Mouse (Mus musculus) cerebellum, adult 9-11 months (tissue): ENCODE measurements around the gene Zdhhc21.

Source experiments
- DNase-seq: peaks from one replicate; pipeline ENCODE4 v3.0.0; 2022

The Zdhhc21 gene

DNA sequence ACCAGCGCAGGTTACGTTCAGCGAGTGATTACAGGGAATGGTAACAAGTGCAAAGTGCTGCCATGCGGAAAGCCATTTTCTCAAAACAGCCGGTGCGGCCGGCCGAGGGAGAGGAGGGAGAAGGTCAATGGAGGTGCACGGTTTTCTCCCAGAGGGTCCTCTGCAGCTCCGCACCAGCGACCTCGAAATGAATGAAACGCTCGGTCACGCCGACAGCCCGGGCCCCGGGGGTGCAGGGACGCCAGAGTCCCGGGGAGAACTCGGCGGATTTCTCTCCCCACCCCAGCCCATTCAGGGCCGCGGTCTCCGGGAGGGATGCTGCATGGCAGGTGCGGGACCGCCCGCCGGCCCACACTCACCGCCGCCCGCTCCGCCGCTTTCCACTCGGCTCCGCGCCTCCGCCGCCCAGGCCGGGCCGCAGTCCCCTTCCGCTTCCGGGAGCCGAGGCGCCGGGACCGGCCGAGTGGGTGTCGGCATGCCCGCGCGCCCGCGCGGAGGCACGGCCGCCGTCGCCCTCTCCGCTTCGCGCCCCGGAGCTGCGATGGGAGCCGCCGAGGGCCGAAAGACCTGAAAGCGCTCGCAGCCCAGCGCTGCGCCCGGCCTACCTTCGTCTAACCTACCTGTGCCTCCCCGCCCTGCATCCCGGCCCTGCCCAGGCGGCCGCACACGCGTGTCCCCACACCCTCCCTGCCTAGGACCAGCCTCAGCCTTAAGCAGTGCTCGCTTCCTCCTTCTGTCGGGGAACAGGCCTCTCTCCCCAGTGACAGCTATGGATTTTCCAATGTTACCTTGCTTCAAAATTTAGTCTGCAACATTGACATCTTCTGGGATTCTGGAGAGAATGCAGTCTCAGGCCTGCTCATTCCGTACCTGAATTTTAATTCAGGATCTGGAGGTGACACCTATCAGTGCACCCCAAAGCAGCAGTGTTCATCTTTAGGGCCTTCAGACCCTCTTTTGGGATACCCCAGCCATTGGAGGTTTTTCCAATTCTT is at the start of gene Zdhhc21:
Zdhhc21 (minus strand) TSS at position 828 of the 995 bp plus-strand sequence.
- peak; percentile 90 for DNase-seq

DNA sequence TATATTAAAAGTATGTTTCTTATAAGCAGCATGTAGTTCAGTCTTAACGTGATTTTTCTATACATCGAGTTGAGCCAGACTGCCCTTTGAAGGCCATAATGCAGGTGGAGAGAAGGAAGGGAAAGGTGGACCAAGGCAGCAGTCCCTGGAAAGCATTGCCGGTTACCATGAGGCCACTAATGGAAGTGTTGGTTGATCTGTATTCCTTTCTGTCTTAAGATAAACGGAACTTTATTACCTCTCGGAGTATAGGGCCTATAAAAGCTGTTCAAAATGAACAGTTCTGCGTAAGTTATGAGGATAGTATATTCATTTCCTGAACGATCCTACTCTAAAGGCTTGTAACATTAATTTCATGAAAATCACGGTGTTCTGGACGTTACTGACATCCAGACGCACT is 35.5 kb upstream of the Zdhhc21 start:
- DNase-seq: no peak

DNA sequence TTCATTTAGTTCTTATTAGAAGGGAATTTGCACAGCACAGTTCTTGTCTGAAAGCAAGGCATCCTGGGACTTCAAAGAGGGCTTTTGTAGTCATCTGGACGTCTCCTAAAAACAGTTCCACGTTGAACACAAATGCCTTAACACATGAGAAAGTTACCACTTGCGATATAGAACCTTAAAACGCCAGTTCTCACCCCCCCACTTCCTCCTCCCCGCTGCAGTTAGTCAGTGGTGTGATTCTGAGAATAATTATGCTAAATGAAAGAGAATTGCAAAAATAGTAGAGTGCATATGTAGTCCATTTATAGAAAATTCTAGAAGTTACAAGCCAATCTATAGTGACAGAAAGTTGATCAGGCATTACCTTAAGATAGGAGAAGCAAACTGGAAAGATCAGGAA is 32.5 kb upstream of the Zdhhc21 start:
- no peak for DNase-seq

DNA sequence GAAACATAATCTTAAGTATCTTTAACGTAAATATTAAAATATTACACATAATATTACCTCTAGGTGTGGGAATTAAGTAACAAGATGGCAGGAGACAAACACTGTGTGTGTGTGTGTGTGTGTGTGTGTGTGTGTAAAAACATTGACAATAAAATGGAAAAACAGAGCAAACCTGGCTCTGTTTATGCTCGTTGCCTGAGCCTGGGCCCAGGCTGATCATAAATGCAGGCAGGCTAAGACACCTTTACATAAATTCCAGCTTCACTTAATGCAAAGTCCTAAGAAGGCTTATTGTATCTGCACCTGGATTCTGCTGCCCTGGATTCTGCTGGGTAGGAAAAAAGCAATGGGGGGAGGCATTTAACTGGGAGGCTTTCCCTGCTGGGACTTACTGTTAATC is 31.8 kb upstream of the Zdhhc21 start:
- no peak for DNase-seq

DNA sequence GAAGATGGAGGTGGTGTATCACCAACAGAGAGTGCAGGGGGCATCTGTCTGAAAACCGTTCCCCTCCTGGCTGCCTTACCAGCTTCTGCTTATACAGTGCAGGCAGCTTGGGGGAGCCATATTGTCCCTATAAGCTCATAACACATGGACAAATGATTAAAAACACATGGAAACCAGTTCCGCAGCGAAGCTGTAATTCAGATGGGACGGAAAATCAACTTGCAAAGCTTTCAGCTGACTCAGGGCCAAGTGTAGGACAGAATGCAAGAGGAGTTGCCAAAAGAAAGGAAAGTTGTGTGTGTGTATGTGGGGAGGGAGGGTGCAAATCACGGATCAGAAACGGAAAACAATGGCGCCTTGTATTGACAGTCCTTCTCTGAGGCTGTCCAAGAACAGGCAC is 31.3 kb upstream of the Zdhhc21 start:
- no peak for DNase-seq

DNA sequence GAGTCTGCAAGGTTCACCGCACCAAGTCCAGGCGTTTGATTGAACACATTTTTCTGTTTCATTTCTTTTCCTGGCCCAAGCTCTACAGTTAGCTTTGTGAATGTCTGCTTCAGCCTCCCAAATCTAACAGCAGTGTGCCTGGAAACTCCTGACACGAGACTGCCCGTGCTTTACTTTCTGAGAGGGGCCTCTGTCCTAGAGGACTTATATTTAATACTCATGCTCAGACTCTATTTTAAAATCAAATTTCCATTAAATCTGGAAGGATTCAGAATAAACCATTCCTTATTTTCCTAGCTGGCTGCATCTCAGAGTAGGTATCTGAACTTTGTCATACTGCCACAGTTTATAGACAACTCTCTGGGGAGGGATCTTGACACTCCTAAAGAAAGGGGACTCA is 30.8 kb upstream of the Zdhhc21 start:
- no peak for DNase-seq

DNA sequence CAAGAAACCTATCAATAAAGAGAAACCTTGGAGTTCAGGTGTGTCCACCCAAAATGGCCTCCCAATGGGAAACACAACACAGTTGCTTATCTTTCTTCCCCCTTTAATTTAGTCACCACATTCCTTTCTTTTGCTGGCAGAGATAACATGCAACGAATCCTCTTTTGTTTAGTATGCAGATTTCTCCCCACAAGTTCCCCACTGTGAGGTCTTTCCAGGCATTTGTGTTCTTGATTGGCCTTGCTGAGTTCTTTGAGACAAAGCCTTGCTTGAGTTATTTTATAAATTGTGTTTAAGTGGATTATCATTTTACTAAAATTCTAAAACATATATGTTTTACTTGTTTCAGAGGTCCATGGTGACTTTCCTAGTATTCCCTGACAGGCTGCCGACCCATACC is 26.4 kb upstream of the Zdhhc21 start:
- no peak for DNase-seq

DNA sequence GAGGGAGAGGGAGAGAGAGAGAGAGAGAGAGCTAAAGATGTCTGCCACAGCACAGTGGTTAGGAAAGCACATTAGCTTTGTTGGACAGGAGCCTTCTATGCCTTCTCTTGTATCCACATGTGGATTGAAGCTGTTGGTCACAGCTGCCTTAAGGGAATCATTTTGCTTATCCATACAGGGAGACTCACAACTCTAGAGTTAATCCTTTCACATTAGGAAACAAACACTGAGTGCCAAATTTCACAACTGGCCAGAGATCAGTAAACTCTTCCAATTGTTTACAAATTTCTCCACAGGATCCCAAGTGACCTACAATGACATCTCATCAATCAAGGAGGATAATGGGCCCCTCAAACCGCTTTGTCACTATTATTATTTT is 25.8 kb upstream of the Zdhhc21 start:
- DNase-seq: no peak

DNA sequence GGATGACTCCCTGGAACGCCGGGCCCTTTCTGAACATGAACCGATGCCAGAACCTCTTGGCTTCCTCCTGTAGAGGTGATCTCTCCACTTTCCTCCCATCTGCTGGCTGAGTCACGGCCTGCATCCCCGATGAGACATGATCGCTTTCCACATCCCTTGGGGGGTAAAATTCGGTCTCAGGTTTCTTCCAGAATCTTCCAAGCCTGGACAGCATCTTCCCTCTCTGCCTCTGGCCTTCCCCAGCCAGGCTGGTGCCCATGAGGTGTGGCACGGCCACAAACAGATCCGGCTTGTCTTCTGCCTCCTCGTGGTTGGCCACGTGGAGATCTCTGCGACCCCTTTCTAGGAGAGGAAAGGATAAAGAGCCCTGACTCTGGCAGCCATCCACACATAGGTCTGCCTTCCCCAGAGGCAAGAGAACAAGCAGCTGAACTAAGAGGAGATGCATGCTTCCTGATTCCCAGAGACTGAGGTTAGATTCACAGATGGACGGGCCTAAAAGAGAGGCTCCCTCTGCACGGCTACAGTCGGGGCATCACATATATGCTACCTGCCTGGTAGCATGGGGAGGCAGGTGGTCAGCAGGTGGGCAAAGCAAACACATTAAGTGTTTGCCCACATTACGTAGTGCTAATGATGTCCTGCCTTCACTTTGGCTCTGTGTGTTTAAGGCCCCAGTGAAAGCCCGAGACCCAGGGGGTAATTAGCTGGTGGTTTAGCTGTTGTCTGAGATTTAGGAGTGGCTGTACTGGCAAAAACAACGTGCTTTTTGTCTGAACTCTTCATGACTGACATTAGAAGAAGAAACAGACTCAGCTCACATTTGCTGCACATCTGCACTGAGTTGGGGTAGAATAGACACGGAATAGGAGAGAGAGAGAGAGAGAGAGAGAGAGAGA is 25.1 kb upstream of the Zdhhc21 start, which contains the start of gene Cer1:
Cer1 (minus strand) TSS at position 513 of the 899 bp plus-strand sequence.
- DNase-seq: peak; percentile 66

DNA sequence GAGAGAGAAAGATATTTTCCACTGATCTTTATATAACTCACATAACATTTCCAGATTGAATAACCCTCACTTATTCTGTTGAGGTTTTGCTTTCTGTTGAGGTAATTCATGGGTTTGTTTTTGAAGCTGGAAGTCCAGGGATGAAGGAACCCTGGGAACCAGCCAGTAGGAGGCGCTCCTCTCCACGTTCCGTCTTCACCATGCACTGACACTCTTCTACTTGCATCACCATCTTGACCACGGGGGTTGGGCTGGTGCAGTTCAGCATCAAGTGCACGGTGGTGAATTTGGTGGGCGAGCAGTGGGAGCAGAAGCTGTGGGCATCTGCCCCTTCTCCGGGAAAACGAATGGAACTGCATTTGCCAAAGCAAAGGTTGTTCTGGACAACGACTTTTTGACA is 22.7 kb upstream of the Zdhhc21 start:
- no peak for DNase-seq

DNA sequence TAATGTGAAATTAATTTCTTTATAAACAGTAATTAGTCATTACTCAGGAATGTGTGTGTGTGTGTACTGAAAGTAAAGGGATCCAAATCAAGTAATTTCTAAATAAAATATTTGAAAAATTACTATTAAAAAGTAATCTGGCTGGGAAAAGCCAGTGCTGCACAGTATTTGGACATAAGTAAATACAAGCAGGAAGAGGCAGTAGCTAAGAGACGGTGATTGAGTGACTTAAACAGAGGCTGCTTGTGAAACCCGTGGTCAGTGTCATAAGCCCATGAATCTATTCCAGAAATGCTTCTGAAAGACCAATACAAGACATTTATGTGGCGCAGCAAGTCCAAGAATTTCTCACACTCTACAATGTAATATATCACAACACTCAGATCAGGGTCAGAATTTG is 21.6 kb upstream of the Zdhhc21 start:
- no peak for DNase-seq

DNA sequence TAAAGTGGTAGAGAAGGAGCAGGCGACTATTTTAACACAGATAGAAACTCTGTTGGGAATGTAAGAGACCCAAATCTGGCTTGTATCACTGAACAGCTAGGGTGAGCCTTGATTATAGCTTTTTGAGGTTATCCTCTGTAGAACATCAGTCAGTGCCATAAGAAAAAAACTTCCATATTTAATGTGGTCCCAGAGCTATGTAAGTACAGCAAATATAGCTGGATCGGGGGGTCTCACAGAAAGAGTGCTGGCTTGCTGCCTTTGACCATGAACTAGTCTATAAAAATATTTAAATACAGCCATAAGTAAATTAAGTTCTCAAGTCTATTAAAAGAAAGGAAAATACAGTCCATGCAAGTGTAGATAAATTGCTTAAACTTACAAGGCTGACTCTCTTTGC is 20.5 kb upstream of the Zdhhc21 start:
- no peak for DNase-seq

DNA sequence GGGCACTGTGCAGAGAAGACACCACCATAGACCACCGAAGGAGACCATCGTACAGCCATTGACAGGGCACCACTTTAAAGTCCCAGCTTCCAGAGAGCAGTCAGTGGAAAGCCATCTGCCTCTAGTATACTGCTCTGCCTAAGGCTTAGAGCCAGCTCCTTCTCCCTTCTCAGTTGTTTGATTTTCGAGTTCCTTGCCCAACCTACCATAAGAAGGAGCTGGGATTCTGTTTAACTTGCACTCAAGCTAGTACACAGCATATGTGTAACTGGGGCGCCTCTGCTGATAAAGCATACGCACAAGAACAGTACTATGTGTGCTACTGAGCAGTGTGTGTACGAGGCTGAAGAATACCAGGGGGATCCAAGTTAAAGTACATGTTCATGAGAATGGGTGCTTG is 19.4 kb upstream of the Zdhhc21 start:
- no peak for DNase-seq

DNA sequence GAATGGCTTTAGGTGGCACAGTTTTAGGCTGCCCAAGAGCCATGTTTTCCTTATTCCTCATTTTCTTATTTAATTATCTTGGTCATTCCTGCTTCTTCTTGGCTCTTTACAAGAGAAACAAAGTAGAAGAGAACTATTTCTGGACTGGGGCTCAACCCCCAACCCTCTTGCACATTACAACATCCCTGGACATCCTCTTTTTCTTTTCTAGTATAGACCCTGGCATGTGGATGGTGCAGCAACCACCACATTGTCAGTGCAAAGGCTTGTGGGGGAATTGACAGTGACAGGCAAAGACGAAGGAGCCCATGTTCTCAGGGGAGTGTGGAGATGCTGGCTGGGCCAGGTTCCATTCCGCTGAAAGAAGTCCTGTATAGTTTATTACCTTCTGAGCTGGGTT is 16.9 kb upstream of the Zdhhc21 start:
- DNase-seq: no peak

DNA sequence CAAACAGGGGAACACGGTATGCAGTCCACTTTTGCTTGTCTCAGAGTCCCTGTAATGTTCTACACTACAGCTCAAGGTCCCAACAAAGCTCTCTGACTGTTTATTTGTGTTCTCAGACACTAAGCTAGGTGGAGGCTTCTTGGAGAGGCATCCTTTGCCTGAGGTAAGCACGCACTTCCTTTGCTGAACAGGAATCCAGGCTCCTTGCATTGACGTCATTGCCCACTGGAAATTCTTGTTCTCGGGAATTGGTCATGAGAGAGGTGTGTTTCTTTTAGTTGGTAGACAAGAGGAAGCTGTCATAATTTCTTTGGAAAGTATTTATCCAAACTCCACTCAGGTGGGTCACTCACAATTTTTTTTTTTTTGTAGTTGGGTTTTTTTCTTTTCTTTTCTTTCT is 15.8 kb upstream of the Zdhhc21 start:
- no peak for DNase-seq

DNA sequence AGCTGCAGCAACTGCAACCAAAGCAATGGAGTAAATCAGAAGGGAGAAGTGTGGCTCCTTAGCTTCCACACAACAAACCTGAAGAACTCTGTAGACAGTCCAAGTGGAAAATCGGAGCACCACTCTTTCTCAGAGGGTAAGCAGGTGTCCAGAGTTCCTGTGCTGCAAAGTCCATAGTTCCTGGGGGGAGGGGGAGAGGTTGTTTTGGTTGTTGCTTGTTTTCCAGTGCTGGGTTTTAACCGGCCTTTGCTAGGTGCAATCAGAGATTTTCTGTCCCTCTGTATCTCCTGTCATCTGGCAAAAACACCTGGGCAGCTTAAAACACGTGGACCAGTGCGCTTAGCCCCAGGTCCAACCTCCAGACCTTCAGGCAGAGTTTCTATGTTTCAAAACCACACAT is 15.0 kb upstream of the Zdhhc21 start:
- DNase-seq: no peak

DNA sequence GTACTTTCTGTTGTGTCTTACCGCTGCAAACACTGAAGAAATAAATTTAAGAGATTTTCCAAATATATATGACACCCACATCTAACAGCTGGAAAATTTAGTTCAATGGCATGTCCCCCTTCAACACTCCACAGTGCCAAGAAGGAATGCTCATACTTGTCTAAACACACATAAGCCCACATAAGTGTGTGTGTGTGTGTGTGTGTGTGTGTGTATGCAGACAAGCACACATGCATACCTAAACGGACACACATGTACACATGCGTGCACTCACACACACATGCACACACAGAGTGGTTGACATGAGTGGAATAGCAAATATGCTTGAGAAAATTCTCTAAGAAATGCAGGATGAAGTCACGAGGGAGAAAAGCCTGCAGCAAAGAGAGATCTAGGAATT is 12.8 kb upstream of the Zdhhc21 start:
- no peak for DNase-seq

DNA sequence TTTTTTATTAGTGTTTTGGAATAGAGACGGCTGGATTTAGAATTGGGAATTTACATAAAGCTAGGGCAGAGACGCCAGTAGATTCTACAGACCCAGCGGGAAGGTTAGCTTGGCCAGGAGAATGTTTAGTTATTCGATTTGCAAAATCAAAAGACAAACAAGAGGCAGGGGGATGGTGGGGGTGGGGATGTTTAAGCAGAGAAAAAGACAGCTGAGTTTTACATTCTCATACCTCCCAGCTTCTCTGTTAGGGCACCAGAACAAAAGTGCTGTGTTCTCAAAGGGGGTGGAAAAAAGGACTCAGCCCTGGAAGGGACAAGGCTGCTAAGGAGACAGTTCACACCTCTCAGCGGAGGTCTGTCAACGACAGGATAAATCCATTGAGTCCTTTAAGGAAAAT is 12.4 kb upstream of the Zdhhc21 start:
- DNase-seq: no peak

DNA sequence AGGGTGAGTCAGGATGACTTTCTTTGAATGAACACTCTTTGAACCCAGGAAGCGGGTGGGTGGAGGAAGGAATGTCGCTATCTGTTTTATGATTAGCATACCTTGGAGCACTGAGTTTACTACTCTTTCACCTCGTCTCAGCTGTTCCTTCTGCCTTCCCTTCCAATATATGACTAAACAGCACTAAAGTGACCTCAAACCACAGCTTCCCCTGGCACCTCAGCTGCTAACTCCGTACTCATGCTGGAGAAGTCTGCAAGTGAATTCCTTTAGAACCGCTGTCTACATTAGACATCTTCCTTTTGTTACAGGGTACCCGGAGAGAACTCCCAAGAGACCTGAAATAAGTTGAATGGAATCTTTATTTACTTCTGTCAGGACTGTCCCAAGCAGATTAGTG is 11.2 kb upstream of the Zdhhc21 start:
- DNase-seq: no peak

DNA sequence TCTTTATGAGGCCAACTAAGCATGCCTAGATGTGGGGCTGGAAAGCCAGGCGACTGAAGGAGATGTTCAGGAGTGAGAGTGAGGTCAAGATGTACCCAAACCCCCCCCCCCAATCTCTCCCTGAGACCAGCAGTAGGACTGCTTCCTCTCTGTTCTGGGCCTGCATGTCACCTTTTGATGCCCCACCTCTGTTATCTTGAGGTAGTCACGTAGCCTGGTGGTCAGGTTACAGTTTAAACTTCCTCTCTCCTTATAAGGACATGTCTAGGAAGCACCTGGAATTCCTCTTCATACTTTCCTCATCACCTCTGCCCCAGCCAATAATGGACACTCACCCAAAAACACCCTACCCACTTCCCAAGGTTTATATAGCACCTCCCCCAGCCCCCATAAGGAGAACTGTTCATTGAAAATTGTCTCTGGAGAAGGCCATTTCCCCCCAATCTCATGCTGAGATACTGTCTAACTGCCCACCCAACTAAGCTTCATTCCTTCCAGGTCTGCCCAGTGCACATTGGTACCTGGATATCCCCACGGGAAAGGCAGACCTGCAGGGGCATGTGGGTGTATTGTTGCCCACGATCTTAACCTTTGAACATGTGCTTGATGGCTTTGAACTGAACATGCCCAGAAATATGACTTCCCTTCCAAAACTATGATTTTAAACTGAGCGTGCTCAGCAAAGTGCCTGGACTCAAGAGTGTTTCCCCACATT is 8.1 kb upstream of the Zdhhc21 start:
- no peak for DNase-seq

DNA sequence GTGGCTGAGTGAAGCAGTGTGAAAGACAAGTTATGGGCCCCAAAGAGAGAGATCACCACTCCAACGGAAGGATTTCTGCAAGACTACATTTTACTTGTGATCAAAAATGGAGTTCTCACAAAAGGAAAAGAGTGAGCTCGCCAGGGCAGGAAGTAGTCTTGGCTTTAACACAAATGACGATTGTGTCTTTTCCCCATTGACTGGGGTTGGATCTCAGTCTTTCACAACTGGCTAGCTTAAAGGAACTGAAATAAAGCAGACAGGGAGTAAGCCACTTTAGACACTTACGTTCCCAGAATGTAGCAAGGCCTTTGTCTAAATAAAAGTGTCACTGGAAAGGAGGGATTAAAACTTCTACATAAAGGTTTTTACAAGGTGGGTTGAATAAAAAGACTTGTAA is 7.4 kb upstream of the Zdhhc21 start:
- DNase-seq: no peak

DNA sequence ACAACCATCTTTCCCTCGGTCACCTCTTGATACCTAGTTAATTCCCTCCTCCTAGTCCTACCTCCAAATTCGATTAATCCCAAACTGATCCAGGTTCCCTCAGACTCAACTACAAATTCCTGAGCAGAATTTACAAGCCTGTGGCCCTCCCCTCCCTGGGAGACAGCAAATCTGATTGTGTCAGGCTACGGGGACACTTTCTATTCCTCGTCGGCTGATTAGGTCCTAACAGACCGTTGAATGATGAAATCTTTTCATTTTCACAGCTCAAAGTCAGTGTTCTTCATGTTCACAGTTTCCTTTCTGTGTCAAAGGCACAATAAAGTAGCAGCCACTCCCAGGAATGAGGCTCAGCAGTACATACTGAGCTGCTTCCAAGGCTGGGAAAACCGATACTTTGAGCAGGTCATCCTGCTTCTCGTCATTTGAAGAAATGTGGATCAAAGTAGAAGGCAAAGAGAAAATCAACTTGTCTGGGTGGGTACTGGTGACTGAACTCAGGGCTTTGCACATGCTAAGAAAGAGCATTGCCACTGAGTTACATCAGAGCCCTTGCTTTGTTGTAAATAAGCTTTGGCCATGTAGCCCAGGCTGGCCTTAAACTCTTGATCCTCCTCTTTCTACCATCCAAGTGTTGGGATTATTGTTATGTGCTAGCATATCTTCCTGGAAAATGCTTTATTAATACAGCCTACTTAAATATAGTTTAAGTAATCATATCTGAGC is 5.4 kb upstream of the Zdhhc21 start:
- no peak for DNase-seq
